In genomic region chr13:76568569-76569211, GRCm38 (mm10) we compare ENCODE assay signal across 14 mouse cellular contexts.
"Had no signal": no experiment of that assay in that cellular context is flagged by ENCODE, and none has a peak within 500 bp of the region (broad histone marks: within the 10 kb centered on the region; RNA-seq: fewer than 3 reads in every experiment).

No protein-coding gene starts in this region.

- ATAC-seq: liver, postnatal 0 days had no signal

- H3K27ac ChIP-seq: limb, embryonic 12.5 days; liver, embryonic 13.5 days; lung, embryonic 15.5 days; macrophage; neural tube, embryonic 12.5 days had no signal

- H3K4me1 ChIP-seq: limb, embryonic 12.5 days; liver, embryonic 13.5 days; lung, embryonic 15.5 days; neural tube, embryonic 12.5 days had no signal

- H3K9ac ChIP-seq: limb, embryonic 12.5 days; liver, embryonic 13.5 days; liver, postnatal 0 days; lung, embryonic 15.5 days; neural tube, embryonic 12.5 days had no signal

- H3K36me3 ChIP-seq: limb, embryonic 12.5 days; liver, embryonic 13.5 days; lung, embryonic 15.5 days; neural tube, embryonic 12.5 days had no signal

- DNase-seq: kidney, adult 11 months; kidney, postnatal 25 days; liver; liver, embryonic 13.5 days; liver, postnatal 0 days; lung, postnatal 14 days; right cerebral cortex, adult 18-20 months; right cerebral cortex, postnatal 25 days; thymus, postnatal 4 days had no signal

- H3K27me3 ChIP-seq: limb, embryonic 12.5 days; liver, embryonic 13.5 days; lung, embryonic 15.5 days; neural tube, embryonic 12.5 days had no signal

- H3K4me2 ChIP-seq: limb, embryonic 12.5 days; liver, embryonic 13.5 days; lung, embryonic 15.5 days; neural tube, embryonic 12.5 days had no signal

- H3K4me3 ChIP-seq: limb, embryonic 12.5 days; liver, embryonic 13.5 days; lung, embryonic 15.5 days; myocyte; neural tube, embryonic 12.5 days had no signal

- H3K9me3 ChIP-seq: limb, embryonic 12.5 days; liver, embryonic 13.5 days; lung, embryonic 15.5 days; neural tube, embryonic 12.5 days had no signal
